Mouse (Mus musculus) hindbrain, embryonic 16.5 days (tissue): ENCODE data around the gene Bcl9. TPM values are rescaled to one million over a fixed set of nuclear protein-coding genes. Genes with fewer than 3 reads are reported as not detected.

Source experiments
- ATAC-seq: fragments of 200-750 bp; cut with Nextera tagmentation; 2 replicates; pipeline ENCODE4 v1.8.0; 2017; ENCODE audit warnings: moderate TSS enrichment, moderate library complexity
- H3K27ac ChIP-seq: fragments of 300-500 bp; sonication (generic); 2 replicates; pipeline ENCODE4 v1.5.1; 2014; ENCODE audit warnings: low read depth, mild to moderate bottlenecking, control low read depth, low read length, moderate library complexity
- H3K27me3 ChIP-seq: fragments of 300-500 bp; sonication (generic); replicated peaks from 2 replicates; pipeline ENCODE4 v1.6.1; 2014; ENCODE audit warnings: low read length; ENCODE audit not compliant: control insufficient read depth, insufficient read depth
- H3K36me3 ChIP-seq: fragments of 300-500 bp; sonication (generic); 2 replicates; pipeline ENCODE4 v1.6.1; 2014; ENCODE audit warnings: mild to moderate bottlenecking, low read length, moderate library complexity, mixed read lengths; ENCODE audit not compliant: control insufficient read depth, insufficient read depth
- H3K4me1 ChIP-seq: fragments of 300-500 bp; sonication (generic); 2 replicates; pipeline ENCODE4 v1.6.1; 2014; ENCODE audit warnings: low read depth, low read length; ENCODE audit not compliant: control insufficient read depth, insufficient read depth
- H3K4me2 ChIP-seq: fragments of 300-500 bp; sonication (generic); 2 replicates; pipeline ENCODE4 v1.6.1; 2014; ENCODE audit warnings: mild to moderate bottlenecking, low read length, control low read depth, moderate library complexity
- H3K4me3 ChIP-seq: fragments of 300-500 bp; sonication (generic); 2 replicates; pipeline ENCODE4 v1.5.1; 2014; ENCODE audit warnings: mild to moderate bottlenecking, low read length, control low read depth, moderate library complexity
- H3K9ac ChIP-seq: fragments of 300-500 bp; sonication (generic); 2 replicates; pipeline ENCODE4 v1.6.1; 2014; ENCODE audit warnings: low read depth, mild to moderate bottlenecking, control low read depth, low read length, moderate library complexity
- H3K9me3 ChIP-seq: fragments of 300-500 bp; sonication (generic); 2 replicates; pipeline ENCODE4 v1.6.1; 2014; ENCODE audit warnings: mild to moderate bottlenecking, low read length, moderate library complexity; ENCODE audit not compliant: control insufficient read depth
- WGBS: fragments of 180-500 bp; shearing (Covaris S2); extraction: QIAGEN DNeasy Blood & Tissue Kit; methylation state at CpG from one replicate; pipeline ENCODE4 v1.1.7; 2014; 5-methylcytosine and 5-hydroxymethylcytosine counted together
- polyA plus RNA-seq: library from polyadenylated mRNA; unstranded; fragments of >200 nt; fragmentation: Nextera tagmentation; extraction: Ambion mirVana; gene quantifications from 2 replicates; pipeline ENCODE4 v1.2.1, GENCODE M21; 2015

The Bcl9 gene
- polyA plus RNA-seq, 1 experiment from 2014 or later = 57.4 TPM

- peak; percentile 51; the same call in 1 of the 2 replicates for ATAC-seq
- WGBS = 41% methylated on average over 15 of the region's 15 CpGs
- H3K4me2 ChIP-seq = no peak overlapping the region
- H3K27me3 ChIP-seq = no peaks in the 10 kb centered on the region
- H3K27ac ChIP-seq = no peak overlapping the region
- no peak overlapping the region for H3K4me3 ChIP-seq
- peaks cover 6% of the 10 kb centered on the region; the same call in 1 of the 2 replicates for H3K4me1 ChIP-seq
- no peaks in the 10 kb centered on the region for H3K9me3 ChIP-seq
- no peaks in the 10 kb centered on the region for H3K36me3 ChIP-seq
- H3K9ac ChIP-seq = no peak overlapping the region
Observed at GRCm38 (mm10) chr3:97325621-97326345, 28.1 kb upstream of the Bcl9 start.

DNA sequence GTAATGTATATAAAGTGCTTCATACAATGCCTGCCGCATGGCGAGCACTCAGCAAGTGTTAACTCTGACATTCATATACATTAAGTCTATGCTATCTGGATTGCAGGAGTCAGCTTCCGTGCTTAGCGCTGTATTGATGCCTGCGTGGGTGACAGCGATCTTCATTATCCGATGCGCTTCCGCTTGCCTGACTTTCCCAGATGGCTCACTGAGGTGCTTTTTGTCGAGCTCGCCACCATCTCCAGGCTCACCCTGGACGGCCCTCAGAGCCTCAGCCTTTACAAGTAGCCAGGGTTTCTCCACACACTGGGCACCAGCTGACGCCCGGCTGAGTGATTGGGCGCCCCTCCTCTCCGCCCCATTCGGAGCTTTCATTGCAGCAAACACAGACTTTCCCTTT, 26.3 kb upstream of the Bcl9 start:
- H3K36me3 ChIP-seq = no peaks in the 10 kb centered on the region

GRCm38 (mm10) chr3:97317302-97317701, 19.6 kb upstream of the Bcl9 start:
- H3K27me3 ChIP-seq = no peaks in the 10 kb centered on the region
- no peak overlapping the region for H3K9ac ChIP-seq
- no peak for ATAC-seq
- no peaks in the 10 kb centered on the region for H3K9me3 ChIP-seq
- WGBS = 70% methylated on average over 3 of the region's 3 CpGs
- H3K4me2 ChIP-seq = no peak overlapping the region
- peaks cover 2% of the 10 kb centered on the region for H3K4me1 ChIP-seq
- no peak overlapping the region for H3K4me3 ChIP-seq
- no peaks in the 10 kb centered on the region for H3K36me3 ChIP-seq
- H3K27ac ChIP-seq = no peak overlapping the region

More for the DNA sequence above, 26.3 kb upstream of the Bcl9 start:
- ATAC-seq = peak; percentile 74
- H3K27ac ChIP-seq = no peak overlapping the region
- H3K9me3 ChIP-seq = no peaks in the 10 kb centered on the region
- peak overlapping the region; percentile 15 for H3K4me3 ChIP-seq
- peak overlapping the region; percentile 33; the same call in 1 of the 2 replicates for H3K9ac ChIP-seq
- 33% methylated on average over 17 of the region's 17 CpGs for WGBS
- H3K4me1 ChIP-seq = peaks cover 6% of the 10 kb centered on the region; the same call in 1 of the 2 replicates
- H3K27me3 ChIP-seq = no peaks in the 10 kb centered on the region
- peak overlapping the region; percentile 49 for H3K4me2 ChIP-seq

DNA sequence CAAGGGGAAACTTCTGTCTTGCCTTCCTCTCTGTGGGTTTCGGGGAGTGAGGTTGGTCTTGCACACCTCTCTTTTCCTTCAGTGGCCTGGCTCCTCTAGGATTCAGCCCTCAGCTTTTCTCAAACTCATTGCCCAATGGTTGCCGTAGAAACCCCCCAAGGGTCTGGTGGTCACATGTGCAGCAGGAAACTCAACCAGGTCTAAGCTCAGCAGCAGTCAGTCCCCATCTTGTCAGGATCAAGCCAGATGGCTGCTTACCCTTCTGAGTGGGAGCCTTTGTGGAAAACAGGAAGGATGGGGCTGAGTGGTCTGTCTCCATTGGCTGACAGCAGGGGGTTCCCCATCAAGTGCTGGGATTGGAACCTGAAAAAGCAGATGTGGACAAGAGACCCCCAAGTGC, 15.7 kb upstream of the Bcl9 start:
- no peaks in the 10 kb centered on the region for H3K9me3 ChIP-seq
- no peaks in the 10 kb centered on the region for H3K27me3 ChIP-seq
- peaks cover 15% of the 10 kb centered on the region for H3K4me1 ChIP-seq
- no peak overlapping the region for H3K4me3 ChIP-seq
- no peak overlapping the region for H3K27ac ChIP-seq
- no peak for ATAC-seq
- 58% methylated on average over 2 of the region's 2 CpGs for WGBS
- H3K36me3 ChIP-seq = no peaks in the 10 kb centered on the region
- H3K9ac ChIP-seq = no peak overlapping the region
- no peak overlapping the region for H3K4me2 ChIP-seq

- WGBS = 17% methylated on average over 21 of the region's 21 CpGs
- no peaks in the 10 kb centered on the region for H3K9me3 ChIP-seq
- peak overlapping the region; percentile 44 for H3K9ac ChIP-seq
- peaks cover 15% of the 10 kb centered on the region for H3K4me1 ChIP-seq
- no peaks in the 10 kb centered on the region for H3K27me3 ChIP-seq
- no peaks in the 10 kb centered on the region for H3K36me3 ChIP-seq
- H3K27ac ChIP-seq = peak overlapping the region; percentile 21
- peak overlapping the region; percentile 30 for H3K4me3 ChIP-seq
- ATAC-seq = peak; percentile 77
- H3K4me2 ChIP-seq = peak overlapping the region; percentile 54
Observed at GRCm38 (mm10) chr3:97311998-97312397, 14.3 kb upstream of the Bcl9 start.

- no peaks in the 10 kb centered on the region for H3K9me3 ChIP-seq
- WGBS = 9% methylated on average over 16 of the region's 16 CpGs
- H3K4me2 ChIP-seq = peak overlapping the region; percentile 50
- no peaks in the 10 kb centered on the region for H3K36me3 ChIP-seq
- no peak for ATAC-seq
- peak overlapping the region; percentile 27 for H3K4me3 ChIP-seq
- H3K9ac ChIP-seq = peak overlapping the region; percentile 4
- no peak overlapping the region for H3K27ac ChIP-seq
- H3K4me1 ChIP-seq = peaks cover 15% of the 10 kb centered on the region
- no peaks in the 10 kb centered on the region for H3K27me3 ChIP-seq
Observed at GRCm38 (mm10) chr3:97309748-97310536, 12.2 kb upstream of the Bcl9 start.

DNA sequence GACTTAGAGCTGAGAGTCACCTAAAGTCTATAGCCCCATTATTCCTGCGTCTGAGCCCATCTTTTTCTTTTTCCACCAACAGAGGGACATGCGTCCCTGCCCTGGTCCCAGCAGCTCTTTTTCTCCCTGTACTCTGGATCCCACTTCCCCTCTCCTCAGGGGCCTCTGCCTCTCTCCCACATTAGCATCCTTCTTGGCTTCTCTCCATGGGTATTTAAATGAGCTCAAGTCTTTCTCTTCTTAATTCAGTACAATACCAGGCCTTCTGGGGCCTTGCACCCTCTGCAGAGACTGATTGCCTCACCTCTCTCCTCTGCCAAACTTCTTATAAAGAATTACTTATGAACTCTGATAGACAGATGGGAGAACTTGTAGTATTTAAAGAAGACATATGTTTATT, 10.7 kb upstream of the Bcl9 start:
- 20% methylated on average over 2 of the region's 2 CpGs for WGBS
- Histone ChIP-seq H3K4me3 (no peak overlapping the region), H3K27me3 (no peaks in the 10 kb centered on the region), H3K36me3 (no peaks in the 10 kb centered on the region), H3K27ac (no peak overlapping the region), H3K9ac (no peak overlapping the region), H3K4me1 (peaks cover 15% of the 10 kb centered on the region), H3K4me2 (no peak overlapping the region), H3K9me3 (no peaks in the 10 kb centered on the region)
- 0 out of 2 replicates have a peak, but pooled peaks have one; percentile 22 for ATAC-seq

GRCm38 (mm10) chr3:97305907-97306306, 8.2 kb upstream of the Bcl9 start:
- 70% methylated on average over 4 of the region's 4 CpGs for WGBS
- Histone ChIP-seq H3K27ac (no peak overlapping the region), H3K36me3 (no peaks in the 10 kb centered on the region), H3K9me3 (no peaks in the 10 kb centered on the region), H3K27me3 (no peaks in the 10 kb centered on the region), H3K4me1 (peaks cover 8% of the 10 kb centered on the region), H3K4me3 (no peak overlapping the region), H3K9ac (no peak overlapping the region), H3K4me2 (no peak overlapping the region)
- ATAC-seq = no peak

- ATAC-seq = no peak
- peaks cover 10% of the 10 kb centered on the region for H3K4me1 ChIP-seq
Observed at GRCm38 (mm10) chr3:97301586-97301985, 3.9 kb upstream of the Bcl9 start.

More at GRCm38 (mm10) chr3:97301586-97301985, 3.9 kb upstream of the Bcl9 start:
- Histone ChIP-seq H3K27ac (no peak overlapping the region), H3K9ac (no peak overlapping the region), H3K9me3 (0 out of 2 replicates have a peak, but pooled peaks cover 3% of the 10 kb centered on the region), H3K4me2 (no peak overlapping the region), H3K4me3 (no peak overlapping the region), H3K27me3 (no peaks in the 10 kb centered on the region), H3K36me3 (no peaks in the 10 kb centered on the region)
- WGBS = 67% methylated on average over 7 of the region's 7 CpGs
